Mouse (Mus musculus) urinary bladder, postnatal 10 days (tissue): ENCODE data around the gene Olfr348.

ENCODE experiments used
- DNase-seq: peaks from one replicate; pipeline ENCODE4 v3.0.0; 2022; ENCODE audit warnings: low spot score

The Olfr348 gene

GRCm38 (mm10) chr2:36783976-36784375, at the start of gene Olfr348:
TSS of gene Olfr348 (plus strand) at chr2:36784276.
- DNase-seq: no peak

DNA sequence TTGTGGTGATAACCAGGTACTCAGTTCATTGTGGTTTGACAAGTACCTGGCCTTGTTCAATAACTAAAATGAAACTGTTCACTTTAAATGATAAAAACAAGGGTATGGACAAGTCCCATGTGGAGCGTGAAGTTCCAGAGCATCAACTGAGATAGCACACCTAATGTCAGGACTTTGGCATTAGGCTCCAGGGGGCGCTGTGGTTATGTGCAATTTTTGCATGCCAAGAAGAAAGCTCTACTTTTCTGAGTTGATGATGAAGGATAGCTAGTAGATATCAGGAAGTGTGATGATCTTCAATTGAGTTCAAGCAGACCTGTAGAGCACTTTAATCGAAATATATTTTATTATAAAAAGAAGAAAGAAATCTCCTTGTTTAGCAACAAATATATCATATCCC, 47.9 kb upstream of the Olfr348 start:
- DNase-seq: no peak

GRCm38 (mm10) chr2:36790238-36790637, 6.2 kb downstream of the Olfr348 start, which contains the start of gene Olfr50:
TSS of gene Olfr50 (plus strand) at chr2:36790538.
- DNase-seq: no peak

DNA sequence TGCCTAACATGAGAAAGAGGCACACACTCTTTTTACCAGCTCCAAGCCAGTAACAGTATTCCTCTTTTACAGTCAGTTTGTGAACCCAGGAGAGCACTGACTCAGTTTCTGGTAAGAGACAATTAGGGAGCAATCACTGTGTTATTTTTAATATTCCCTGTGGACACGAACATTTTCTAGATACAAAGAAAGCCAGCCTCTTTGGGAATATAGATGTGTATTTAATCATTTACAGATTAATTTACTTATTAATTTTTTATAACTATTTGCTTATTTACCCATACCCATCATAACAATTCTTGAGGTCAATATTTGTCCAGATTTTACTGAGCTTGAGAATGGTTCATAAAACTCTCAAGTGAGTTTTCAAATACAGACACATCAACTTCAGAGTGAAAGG, 32.9 kb downstream of the Olfr348 start, which contains the start of gene Olfr3:
Olfr3 (minus strand) TSS at position 101 of the 400 bp plus-strand sequence.
- DNase-seq: no peak
